Mouse (Mus musculus) granulocyte monocyte progenitor cell, adult 5-6 weeks (primary cell): ENCODE data around the gene Yipf2. TPM values are rescaled to one million over a fixed set of nuclear protein-coding genes. Genes with fewer than 3 reads are reported as not detected.
A peak's percentile ranks its signal among the peaks of the same experiment; 100 is the strongest.
"Not testable (repeated sequence)": the region's sequence is repeated elsewhere in the genome, so short reads cannot be mapped to it uniquely, and the experiment has no call there.

Experiments
- ATAC-seq: replicated peaks from 2 replicates; pipeline ENCODE4 v1.8.0; 2016; ENCODE audit warnings: mild to moderate bottlenecking, moderate TSS enrichment, inconsistent platforms; ENCODE audit not compliant: poor library complexity, severe bottlenecking
- total RNA-seq, 2 experiments: library from RNA; stranded (forward) in 1 of 2; stranded (reverse) in 1 of 2; fragments of 200-712, 200-1000 nt in 1 of 2; fragments of >200 nt in 1 of 2; fragmentation: Nextera tagmentation in 1 of 2; gene quantifications; 2 replicates each; pipeline ENCODE4 v1.2.3; 2014 to 2017

The Yipf2 gene
- total RNA-seq, 2 experiments from 2014 or later: 18.2 to 19.9 TPM

- no peak for ATAC-seq
These were observed 27.5 kb downstream of the Yipf2 start for GRCm38 (mm10) chr9:21565004-21565586.

- ATAC-seq: no peak
These were observed 28.2 kb downstream of the Yipf2 start for GRCm38 (mm10) chr9:21564420-21564819.

- no peak for ATAC-seq
These were observed 33.5 kb downstream of the Yipf2 start for GRCm38 (mm10) chr9:21559151-21559550.

- no peak for ATAC-seq
These were observed 34.3 kb downstream of the Yipf2 start for GRCm38 (mm10) chr9:21558366-21558765.

GRCm38 (mm10) chr9:21557556-21557955 is 35.1 kb downstream of the Yipf2 start:
- ATAC-seq: no peak

- no peak for ATAC-seq
These were observed 35.6 kb downstream of the Yipf2 start for GRCm38 (mm10) chr9:21556996-21557395.

GRCm38 (mm10) chr9:21555198-21555742 is 37.4 kb downstream of the Yipf2 start:
- ATAC-seq: 0 out of 2 replicates have a peak, but pooled peaks have one; percentile 22

GRCm38 (mm10) chr9:21553607-21554273 is 38.9 kb downstream of the Yipf2 start:
- no peak for ATAC-seq

GRCm38 (mm10) chr9:21551049-21551448 is 41.6 kb downstream of the Yipf2 start:
- ATAC-seq: no peak

GRCm38 (mm10) chr9:21547075-21547941 is 45.3 kb downstream of the Yipf2 start:
- no peak for ATAC-seq

GRCm38 (mm10) chr9:21546789-21547074 is 45.9 kb downstream of the Yipf2 start, which contains the start of gene Carm1:
Carm1 (plus strand) TSS chr9:21546894.
- ATAC-seq: no peak

GRCm38 (mm10) chr9:21545916-21546788 is 46.5 kb downstream of the Yipf2 start:
- ATAC-seq: peak; percentile 85

- ATAC-seq: peak; percentile 25; the same call in 1 of the 2 replicates
These were observed 47.2 kb downstream of the Yipf2 start for GRCm38 (mm10) chr9:21545351-21545915.

GRCm38 (mm10) chr9:21542001-21542400 is 50.6 kb downstream of the Yipf2 start:
- not testable (repeated sequence) for ATAC-seq

GRCm38 (mm10) chr9:21539981-21540753 is 52.5 kb downstream of the Yipf2 start:
- peak; percentile 45; the same call in 1 of the 2 replicates for ATAC-seq
